Mouse (Mus musculus) hindbrain, embryonic 13.5 days (tissue): ENCODE data around the gene Lpgat1. TPM values are rescaled to one million over a fixed set of nuclear protein-coding genes. Genes with fewer than 3 reads are reported as not detected.

Source experiments
- ATAC-seq: fragments of 200-750 bp; cut with Nextera tagmentation; 2 replicates; pipeline ENCODE4 v1.8.0; 2017; ENCODE audit warnings: moderate TSS enrichment; ENCODE audit not compliant: low FRiP score
- H3K27ac ChIP-seq: fragments of 300-500 bp; sonication (generic); 2 replicates; pipeline ENCODE4 v1.5.1; 2015; ENCODE audit warnings: inconsistent platforms, mild to moderate bottlenecking, moderate library complexity
- H3K27me3 ChIP-seq: fragments of 300-500 bp; sonication (generic); 2 replicates; pipeline ENCODE4 v1.6.1; 2015; ENCODE audit warnings: mild to moderate bottlenecking, inconsistent platforms
- H3K36me3 ChIP-seq: fragments of 300-500 bp; sonication (generic); 2 replicates; pipeline ENCODE4 v1.6.1; 2015; ENCODE audit warnings: mild to moderate bottlenecking, inconsistent platforms
- H3K4me1 ChIP-seq: fragments of 300-500 bp; sonication (generic); replicated peaks from 2 replicates; pipeline ENCODE4 v1.6.1; 2015; ENCODE audit warnings: inconsistent platforms
- H3K4me2 ChIP-seq: fragments of 300-500 bp; sonication (generic); 2 replicates; pipeline ENCODE4 v1.6.1; 2015; ENCODE audit warnings: inconsistent platforms, mild to moderate bottlenecking, moderate library complexity
- H3K4me3 ChIP-seq: fragments of 300-500 bp; sonication (generic); 2 replicates; pipeline ENCODE4 v1.5.1; 2015; ENCODE audit warnings: mild to moderate bottlenecking, inconsistent platforms
- H3K9ac ChIP-seq: fragments of 300-500 bp; sonication (generic); 2 replicates; pipeline ENCODE4 v1.6.1; 2015; ENCODE audit warnings: mild to moderate bottlenecking, inconsistent platforms
- H3K9me3 ChIP-seq: fragments of 300-500 bp; sonication (generic); 2 replicates; pipeline ENCODE4 v1.6.1; 2016; ENCODE audit warnings: inconsistent platforms
- WGBS: fragments of 180-500 bp; shearing (Covaris S2); methylation state at CpG from one replicate; pipeline ENCODE4 v1.1.7; 2015; 5-methylcytosine and 5-hydroxymethylcytosine counted together
- polyA plus RNA-seq: library from polyadenylated mRNA; unstranded; fragments of >200 nt; fragmentation: Nextera tagmentation; extraction: Ambion mirVana; gene quantifications from 2 replicates; pipeline ENCODE4 v1.2.1, GENCODE M21; 2015

Lpgat1 gene
- polyA plus RNA-seq, 1 experiment from 2014 or later = 29.7 TPM

DNA sequence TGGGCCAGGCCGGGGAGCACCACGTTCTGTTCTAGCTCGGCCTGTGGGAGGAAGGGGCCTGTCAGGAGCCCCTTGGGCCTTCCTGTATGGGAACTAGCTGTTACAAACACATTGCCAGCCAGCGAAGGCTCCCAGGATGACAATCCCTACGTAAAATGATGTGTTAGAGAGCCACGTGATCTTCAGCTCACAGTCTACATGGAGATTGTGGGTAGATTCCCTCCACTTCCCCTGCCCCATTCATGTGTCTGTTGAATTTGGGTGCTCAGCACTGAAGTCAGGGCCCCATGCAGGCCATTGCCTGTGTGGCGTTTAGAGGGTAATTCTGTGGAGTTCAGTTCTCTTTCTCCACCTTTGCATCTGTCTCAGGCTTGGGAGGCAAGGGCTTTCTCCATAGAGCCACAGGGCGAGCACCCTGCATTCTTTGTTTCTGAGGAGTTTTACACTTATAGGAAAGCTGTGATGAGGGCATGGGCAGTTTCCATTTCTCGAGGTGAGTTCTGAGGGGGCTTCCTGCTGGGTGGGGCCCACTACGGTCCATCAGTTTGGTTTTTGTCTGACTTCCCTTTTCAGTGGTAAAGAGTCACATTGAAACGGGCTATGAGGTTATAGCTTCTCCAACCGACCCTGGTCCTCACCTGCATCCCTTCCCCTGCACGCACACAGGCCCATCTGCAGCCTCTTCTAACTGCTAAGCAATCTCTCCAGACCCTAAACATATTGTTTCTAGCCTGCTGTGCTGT is 95.5 kb downstream of the Lpgat1 start:
- ATAC-seq = no peak
- no peak overlapping the region for H3K4me3 ChIP-seq
- no peak overlapping the region for H3K4me2 ChIP-seq
- peaks cover 7% of the 10 kb centered on the region for H3K4me1 ChIP-seq
- H3K27me3 ChIP-seq = no peaks in the 10 kb centered on the region
- no peaks in the 10 kb centered on the region for H3K9me3 ChIP-seq
- 85% methylated on average over 13 of the region's 13 CpGs for WGBS
- no peaks in the 10 kb centered on the region for H3K36me3 ChIP-seq
- no peak overlapping the region for H3K27ac ChIP-seq
- no peak overlapping the region for H3K9ac ChIP-seq

DNA sequence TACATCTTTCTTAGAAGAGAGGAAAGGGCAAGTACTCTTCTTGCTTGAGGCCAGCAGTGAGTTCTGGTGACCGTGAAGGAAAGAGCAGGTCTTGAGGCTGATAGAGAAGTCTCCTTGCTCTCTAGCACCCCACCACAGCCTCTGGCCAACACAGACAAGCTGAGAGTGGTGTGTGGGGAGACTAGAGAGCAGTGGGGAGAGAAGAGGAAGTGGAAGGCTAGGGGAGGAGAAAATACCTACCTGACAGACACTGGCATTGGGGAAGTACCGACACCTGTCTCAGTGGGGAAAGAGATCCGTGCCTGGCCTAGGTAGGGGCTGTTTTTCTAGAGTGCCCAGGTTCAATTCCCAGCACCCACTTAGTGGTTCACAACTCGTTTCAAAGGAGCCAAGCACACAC is 96.6 kb downstream of the Lpgat1 start:
- Histone ChIP-seq H3K27me3 (no peaks in the 10 kb centered on the region), H3K36me3 (no peaks in the 10 kb centered on the region), H3K27ac (no peak overlapping the region), H3K4me2 (no peak overlapping the region), H3K9ac (no peak overlapping the region), H3K9me3 (no peaks in the 10 kb centered on the region), H3K4me1 (peaks cover 3% of the 10 kb centered on the region; the same call in 1 of the 2 replicates), H3K4me3 (no peak overlapping the region)
- WGBS = 88% methylated on average over 4 of the region's 4 CpGs
- ATAC-seq = no peak

DNA sequence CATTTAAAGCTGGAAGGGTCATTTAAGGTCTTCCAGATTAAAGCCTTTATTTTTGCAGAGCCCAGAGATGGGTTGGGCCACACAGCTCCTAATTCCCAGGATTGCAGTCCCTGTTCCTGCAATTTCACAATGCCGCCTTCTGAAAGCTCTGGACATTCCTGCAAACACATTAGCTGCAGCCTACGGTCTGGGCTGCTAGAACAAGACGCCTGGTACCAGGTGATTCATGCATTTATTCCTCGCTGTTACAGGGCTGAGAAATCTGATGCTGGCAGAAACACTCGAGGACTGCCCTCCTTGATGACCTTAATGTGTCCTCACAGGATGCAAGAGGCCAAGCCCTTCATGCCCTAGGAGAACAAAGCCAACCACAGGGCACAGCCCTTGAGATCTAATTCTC is 97.3 kb downstream of the Lpgat1 start:
- ATAC-seq = no peak
- no peak overlapping the region for H3K4me2 ChIP-seq
- H3K27me3 ChIP-seq = no peaks in the 10 kb centered on the region
- H3K9ac ChIP-seq = no peak overlapping the region
- H3K9me3 ChIP-seq = no peaks in the 10 kb centered on the region
- H3K36me3 ChIP-seq = no peaks in the 10 kb centered on the region
- H3K4me1 ChIP-seq = peaks cover 3% of the 10 kb centered on the region; the same call in 1 of the 2 replicates
- no peak overlapping the region for H3K27ac ChIP-seq
- H3K4me3 ChIP-seq = no peak overlapping the region
- 61% methylated on average over 5 of the region's 5 CpGs for WGBS

DNA sequence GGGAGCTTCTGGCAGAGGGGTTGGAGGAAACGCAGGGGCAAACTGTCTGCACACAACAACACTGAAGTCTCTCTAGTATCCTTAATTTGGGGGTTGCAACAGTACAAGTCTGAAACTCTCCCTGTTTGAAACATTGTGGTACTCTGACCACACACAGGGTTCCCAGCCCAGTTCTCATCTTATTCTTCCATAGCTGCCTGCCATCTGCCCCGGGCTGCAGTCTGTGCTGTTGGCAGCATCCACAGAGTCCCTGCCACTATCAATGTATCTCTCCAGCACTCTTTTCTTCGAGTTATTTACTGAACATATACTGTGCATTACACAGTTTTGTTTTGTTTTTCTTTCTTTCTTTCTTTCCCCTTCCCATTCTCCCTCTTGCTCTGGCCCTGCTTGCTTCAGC is 99.0 kb downstream of the Lpgat1 start:
- WGBS = 82% methylated on average over 3 of the region's 3 CpGs
- no peaks in the 10 kb centered on the region for H3K9me3 ChIP-seq
- H3K27me3 ChIP-seq = no peaks in the 10 kb centered on the region
- ATAC-seq = no peak
- no peak overlapping the region for H3K27ac ChIP-seq
- peaks cover 9% of the 10 kb centered on the region for H3K4me1 ChIP-seq
- no peaks in the 10 kb centered on the region for H3K36me3 ChIP-seq
- no peak overlapping the region for H3K4me2 ChIP-seq
- no peak overlapping the region for H3K4me3 ChIP-seq
- no peak overlapping the region for H3K9ac ChIP-seq

DNA sequence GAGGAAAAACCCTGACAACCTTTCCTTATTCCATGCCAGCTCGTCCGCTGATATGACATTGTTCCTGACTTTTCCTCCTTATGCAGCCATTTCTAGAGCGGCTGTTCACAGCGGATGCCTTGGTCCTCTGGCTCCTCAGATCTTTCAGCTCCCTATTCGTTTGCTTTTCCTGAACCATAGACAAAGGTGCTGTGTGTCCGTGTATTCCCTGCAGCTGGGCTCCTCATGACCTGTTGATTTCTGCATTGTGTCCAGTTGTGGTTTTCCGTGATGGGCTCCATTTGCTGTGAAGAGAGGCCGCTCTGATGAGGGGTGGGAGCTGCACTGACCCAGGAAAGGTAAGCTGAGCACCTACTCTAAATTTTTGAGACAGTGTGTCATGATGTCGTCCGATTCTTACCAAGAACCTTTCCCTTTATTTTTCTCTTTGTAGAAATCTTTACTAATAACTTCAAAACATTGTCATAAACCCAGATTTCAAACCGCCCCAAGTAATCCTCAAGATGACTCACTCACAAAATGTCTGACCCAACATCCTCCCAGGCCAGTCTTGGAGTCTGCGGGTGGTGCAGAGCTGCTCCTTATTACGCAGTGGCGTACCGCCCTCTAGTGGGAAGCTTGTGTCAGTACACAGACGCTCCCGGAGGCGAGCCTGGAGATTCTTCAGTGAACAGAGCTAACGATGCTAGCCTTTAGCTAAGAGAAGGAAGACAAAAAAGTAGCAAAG is 99.9 kb downstream of the Lpgat1 start:
- ATAC-seq = peak; percentile 48; the same call in 1 of the 2 replicates
- Histone ChIP-seq H3K4me2 (no peak overlapping the region), H3K36me3 (no peaks in the 10 kb centered on the region), H3K4me1 (peaks cover 17% of the 10 kb centered on the region), H3K9ac (no peak overlapping the region), H3K27me3 (no peaks in the 10 kb centered on the region), H3K27ac (no peak overlapping the region), H3K9me3 (no peaks in the 10 kb centered on the region), H3K4me3 (no peak overlapping the region)
- 39% methylated on average over 19 of the region's 19 CpGs for whole genome bisulfite sequencing

DNA sequence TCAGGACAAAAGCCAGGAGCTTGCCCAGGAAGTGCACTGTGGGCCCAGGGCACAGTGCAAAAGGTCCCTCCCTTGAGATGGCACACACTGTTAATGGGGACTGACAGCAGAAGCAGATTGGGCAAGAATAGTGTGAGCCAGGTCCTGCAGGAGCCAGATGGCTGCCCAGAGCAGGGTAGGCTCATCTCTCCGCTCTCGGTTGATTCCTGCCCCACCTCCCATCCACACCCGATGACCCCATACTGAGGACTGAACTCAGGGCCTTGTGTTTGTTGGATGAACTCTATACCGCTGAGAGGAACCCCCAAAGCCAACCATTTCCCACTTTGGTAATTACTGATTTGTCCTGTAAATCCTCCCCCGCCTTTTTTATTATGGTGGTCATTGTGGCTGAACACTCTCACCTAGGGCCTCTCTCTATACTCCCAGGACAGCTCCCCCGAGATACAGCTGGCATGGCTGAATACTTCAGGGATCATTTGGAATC is 100.6 kb downstream of the Lpgat1 start:
- Histone ChIP-seq H3K4me2 (no peak overlapping the region), H3K9ac (no peak overlapping the region), H3K9me3 (no peaks in the 10 kb centered on the region), H3K27ac (no peak overlapping the region), H3K27me3 (no peaks in the 10 kb centered on the region), H3K36me3 (no peaks in the 10 kb centered on the region), H3K4me3 (no peak overlapping the region), H3K4me1 (peaks cover 17% of the 10 kb centered on the region)
- no peak for ATAC-seq
- WGBS = 46% methylated on average over 6 of the region's 6 CpGs

DNA sequence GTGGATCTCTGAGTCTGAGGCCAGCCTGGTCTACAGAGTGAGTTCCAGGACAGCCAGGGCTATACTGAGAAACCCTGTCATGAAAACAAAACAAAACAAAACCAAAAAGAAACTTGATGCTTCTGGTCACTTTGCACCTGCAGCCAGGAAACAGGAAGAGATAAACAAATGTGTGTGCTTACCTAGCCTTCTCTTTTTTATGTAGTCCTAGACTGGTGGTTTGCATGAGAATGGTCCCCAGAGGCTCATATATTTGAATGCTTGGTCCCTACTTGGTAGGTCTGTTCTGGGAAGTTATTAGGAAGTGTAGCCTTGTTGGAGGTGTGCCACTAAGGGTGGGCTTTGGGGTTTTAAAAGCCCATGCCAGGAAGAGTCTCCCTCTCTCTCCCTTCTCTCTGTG is 101.4 kb downstream of the Lpgat1 start:
- Histone ChIP-seq H3K27me3 (no peaks in the 10 kb centered on the region), H3K27ac (no peak overlapping the region), H3K4me2 (no peak overlapping the region), H3K9me3 (no peaks in the 10 kb centered on the region), H3K4me1 (peaks cover 17% of the 10 kb centered on the region), H3K4me3 (no peak overlapping the region), H3K36me3 (no peaks in the 10 kb centered on the region), H3K9ac (no peak overlapping the region)
- ATAC-seq = no peak

DNA sequence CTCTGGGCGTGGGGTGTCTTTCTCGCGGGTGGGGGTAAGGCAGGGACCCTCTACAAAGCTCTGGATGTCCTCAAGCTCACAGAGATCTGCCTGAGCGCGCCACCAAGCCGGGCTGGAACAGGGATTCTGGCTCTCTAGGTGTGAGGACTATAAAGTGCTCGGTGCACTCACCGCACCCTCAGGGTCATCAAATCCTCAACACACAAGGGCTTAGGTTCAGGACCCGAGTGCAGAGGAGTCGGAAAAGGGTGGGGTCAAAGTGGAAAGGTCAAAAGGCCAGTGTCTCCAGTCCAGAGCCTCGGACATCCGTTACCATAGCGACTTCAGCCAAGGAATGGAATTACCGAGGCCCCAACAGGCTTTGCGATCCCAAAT is 103.3 kb downstream of the Lpgat1 start:
- WGBS = 8% methylated on average over 15 of the region's 15 CpGs
- Histone ChIP-seq H3K4me2 (peak overlapping the region; percentile 96), H3K27ac (peak overlapping the region; percentile 60; the same call in 1 of the 2 replicates), H3K9me3 (no peaks in the 10 kb centered on the region), H3K9ac (peak overlapping the region; percentile 65), H3K4me1 (peaks cover 17% of the 10 kb centered on the region), H3K27me3 (no peaks in the 10 kb centered on the region), H3K4me3 (peak overlapping the region; percentile 74), H3K36me3 (no peaks in the 10 kb centered on the region)
- ATAC-seq = peak; percentile 62

DNA sequence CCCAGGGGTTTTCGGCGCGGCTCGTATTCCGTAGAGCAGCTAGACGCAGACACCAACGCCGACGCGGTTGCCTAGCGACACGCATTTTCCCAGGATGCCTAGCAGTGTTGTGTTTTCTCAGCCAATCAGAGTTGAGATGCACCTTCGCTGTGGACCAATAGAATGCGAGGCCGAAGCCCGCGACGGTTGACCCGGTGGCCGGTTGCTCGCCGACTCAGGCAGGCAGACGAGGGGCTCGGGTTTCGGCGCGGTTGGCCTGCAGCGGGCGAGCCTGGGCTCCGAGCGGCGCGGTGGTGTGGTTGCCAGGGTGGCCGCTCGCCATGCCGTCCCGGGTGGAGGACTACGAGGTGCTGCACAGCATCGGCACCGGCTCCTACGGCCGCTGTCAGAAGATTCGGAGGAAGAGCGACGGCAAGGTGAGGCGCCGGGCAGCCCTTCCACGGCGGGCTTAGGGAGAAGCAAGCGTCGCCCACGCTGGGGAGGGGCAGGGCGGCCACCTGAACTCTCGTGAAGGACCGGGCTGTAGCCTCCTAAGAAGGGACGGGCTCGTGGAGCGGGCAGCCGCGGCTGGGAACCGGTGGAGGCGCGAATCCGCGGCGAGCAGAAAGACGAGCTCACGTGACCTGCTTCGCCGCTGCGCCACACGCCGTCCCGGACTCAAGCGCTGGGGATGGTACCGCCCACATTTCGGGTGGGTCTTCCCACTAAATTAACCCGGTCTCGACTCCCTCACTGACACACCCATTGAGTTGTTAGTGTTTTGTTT is 103.9 kb downstream of the Lpgat1 start, which contains the start of gene Nek2:
TSS of gene Nek2 (plus strand) at position 119 of the 766 bp plus-strand sequence.
- ATAC-seq = peak; percentile 93
- Histone ChIP-seq H3K36me3 (no peaks in the 10 kb centered on the region), H3K27ac (peak within 1 kb of the TSS; percentile 60; the same call in 1 of the 2 replicates), H3K4me3 (peak within 1 kb of the TSS; percentile 74), H3K4me1 (peaks cover 17% of the 10 kb centered on the region), H3K27me3 (no peaks in the 10 kb centered on the region), H3K9me3 (no peaks in the 10 kb centered on the region), H3K9ac (peak within 1 kb of the TSS; percentile 70), H3K4me2 (peak within 1 kb of the TSS; percentile 96)
- WGBS = under 1% methylated on average over 79 of the region's 79 CpGs

DNA sequence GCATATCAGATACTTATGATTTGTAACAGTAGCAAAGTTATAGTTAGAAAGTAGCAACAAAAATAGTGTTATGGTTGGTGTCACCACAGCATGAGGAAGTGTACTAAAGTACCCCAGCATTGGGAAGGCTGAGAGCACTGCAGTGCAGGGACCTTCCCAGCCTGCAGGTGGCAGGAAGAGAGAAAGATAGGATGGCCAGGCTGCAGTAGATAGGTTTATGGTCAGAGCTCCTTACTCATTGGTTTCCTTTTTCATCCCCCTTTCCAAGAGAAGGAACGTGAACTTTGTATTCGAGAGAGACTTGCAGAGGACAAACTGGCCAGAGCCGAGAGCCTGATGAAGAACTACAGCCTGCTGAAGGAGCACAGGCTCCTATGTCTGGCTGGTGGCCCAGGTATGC is 111.5 kb downstream of the Lpgat1 start:
- WGBS = 86% methylated on average over 3 of the region's 3 CpGs
- peaks cover 12% of the 10 kb centered on the region; the same call in 1 of the 2 replicates for H3K36me3 ChIP-seq
- H3K4me3 ChIP-seq = no peak overlapping the region
- H3K9me3 ChIP-seq = no peaks in the 10 kb centered on the region
- no peak overlapping the region for H3K27ac ChIP-seq
- H3K9ac ChIP-seq = no peak overlapping the region
- no peaks in the 10 kb centered on the region for H3K4me1 ChIP-seq
- no peak for ATAC-seq
- no peaks in the 10 kb centered on the region for H3K27me3 ChIP-seq
- no peak overlapping the region for H3K4me2 ChIP-seq

DNA sequence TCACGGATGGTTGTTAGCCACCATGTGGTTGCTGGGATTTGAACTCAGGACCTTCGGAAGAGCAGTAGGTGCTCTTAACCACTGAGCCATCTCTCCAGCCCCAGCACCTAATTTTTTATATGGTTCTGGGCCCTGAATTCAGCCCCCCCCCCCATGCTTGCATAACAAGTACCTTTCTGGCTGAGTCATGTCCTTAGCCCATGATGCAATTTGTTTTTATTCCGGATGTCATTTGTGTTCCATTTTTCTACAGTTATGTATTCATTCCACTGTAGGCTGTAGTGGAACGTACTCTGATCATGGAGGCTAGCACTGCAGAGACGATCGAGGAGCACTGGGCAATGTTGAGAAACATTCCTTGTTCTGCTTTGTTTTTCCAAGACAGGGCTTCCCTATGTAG is 115.8 kb downstream of the Lpgat1 start:
- Histone ChIP-seq H3K4me3 (no peak overlapping the region), H3K27me3 (no peaks in the 10 kb centered on the region), H3K9ac (no peak overlapping the region), H3K4me1 (no peaks in the 10 kb centered on the region), H3K9me3 (no peaks in the 10 kb centered on the region), H3K27ac (no peak overlapping the region), H3K36me3 (peaks cover 5% of the 10 kb centered on the region; the same call in 1 of the 2 replicates), H3K4me2 (no peak overlapping the region)
- ATAC-seq = no peak
- 95% methylated on average over 6 of the region's 6 CpGs for WGBS
